Mouse (Mus musculus) ES-Bruce4 (cell line): ENCODE data around the gene Il10rb. TPM values are rescaled to one million over a fixed set of nuclear protein-coding genes. Genes with fewer than 3 reads are reported as not detected.

ENCODE experiments used
- H3K27ac ChIP-seq: 2 replicates; pipeline ENCODE4 v1.5.1; 2012; ENCODE audit warnings: low read length, inconsistent platforms; ENCODE audit not compliant: insufficient read depth
- H3K27me3 ChIP-seq: 2 replicates; pipeline ENCODE4 v1.6.1; 2012; ENCODE audit warnings: mild to moderate bottlenecking, low read length, inconsistent platforms; ENCODE audit not compliant: control insufficient read depth, poor library complexity, insufficient read depth, severe bottlenecking
- H3K36me3 ChIP-seq: 2 replicates; pipeline ENCODE4 v1.6.1; 2012; ENCODE audit warnings: inconsistent platforms, mild to moderate bottlenecking, low read length, moderate library complexity; ENCODE audit not compliant: control insufficient read depth, poor library complexity, insufficient read depth, severe bottlenecking
- H3K4me1 ChIP-seq: one replicate; pipeline ENCODE4 v1.8.1; 2011; ENCODE audit warnings: low read length; ENCODE audit not compliant: control insufficient read depth, insufficient read depth
- H3K4me3 ChIP-seq: 2 replicates; pipeline ENCODE4 v1.5.1; 2011; ENCODE audit warnings: low read depth, mild to moderate bottlenecking, low read length
- H3K9ac ChIP-seq: 2 replicates; pipeline ENCODE4 v1.6.1; 2012; ENCODE audit warnings: low read depth, mild to moderate bottlenecking, inconsistent platforms; ENCODE audit not compliant: poor library complexity, severe bottlenecking
- H3K9me3 ChIP-seq: replicated peaks from 2 replicates; pipeline ENCODE4 v1.6.1; 2012; ENCODE audit warnings: mild to moderate bottlenecking, low read length, inconsistent platforms; ENCODE audit not compliant: control insufficient read depth, poor library complexity, insufficient read depth, severe bottlenecking
- CTCF ChIP-seq: IDR thresholded peaks from one replicate; pipeline ENCODE4 v1.8.1; 2011; ENCODE audit warnings: low read depth, low read length
- EP300 ChIP-seq: IDR thresholded peaks from 2 replicates; pipeline ENCODE4 v1.6.1; 2011; ENCODE audit warnings: low read depth, low read length; ENCODE audit not compliant: insufficient read depth
- POLR2A ChIP-seq: IDR thresholded peaks from one replicate; pipeline ENCODE4 v1.8.1; 2011; ENCODE audit warnings: low read length; ENCODE audit not compliant: insufficient read depth
- polyA plus RNA-seq: library from polyadenylated mRNA; stranded (reverse); fragments of >200 nt; gene quantifications from 2 replicates; pipeline ENCODE4 v1.2.4, GENCODE M21; 2011; ENCODE audit warnings: low read depth; ENCODE audit not compliant: missing spikeins, insufficient read depth, insufficient read length

Il10rb gene
- polyA plus RNA-seq, 1 experiment: 3.5 TPM

GRCm38 (mm10) chr16:91465505-91466240 lies 59.7 kb downstream of the Il10rb start:
- no peaks in the 10 kb centered on the region for H3K4me1 ChIP-seq
- no peak for TF ChIP-seq POLR2A
- TF ChIP-seq EP300: no peak
- no peak for TF ChIP-seq CTCF
- H3K27ac ChIP-seq: no peak overlapping the region
- no peaks in the 10 kb centered on the region for H3K27me3 ChIP-seq
- H3K36me3 ChIP-seq: no peaks in the 10 kb centered on the region
- peak overlapping the region; percentile 81 for H3K9ac ChIP-seq
- H3K4me3 ChIP-seq: peak overlapping the region; percentile 91
- peaks cover 6% of the 10 kb centered on the region for H3K9me3 ChIP-seq

GRCm38 (mm10) chr16:91466566-91466965 lies 60.6 kb downstream of the Il10rb start:
- H3K4me1 ChIP-seq: no peaks in the 10 kb centered on the region
- H3K9ac ChIP-seq: no peak overlapping the region
- H3K4me3 ChIP-seq: no peak overlapping the region
- no peaks in the 10 kb centered on the region for H3K27me3 ChIP-seq
- TF ChIP-seq POLR2A (no peak), CTCF (no peak), EP300 (no peak)
- H3K36me3 ChIP-seq: no peaks in the 10 kb centered on the region
- peaks cover 6% of the 10 kb centered on the region for H3K9me3 ChIP-seq
- no peak overlapping the region for H3K27ac ChIP-seq

GRCm38 (mm10) chr16:91470470-91470869 lies 64.5 kb downstream of the Il10rb start:
- Histone ChIP-seq H3K9me3 (peaks cover 6% of the 10 kb centered on the region), H3K27me3 (no peaks in the 10 kb centered on the region), H3K27ac (no peak overlapping the region), H3K36me3 (no peaks in the 10 kb centered on the region), H3K4me3 (no peak overlapping the region), H3K9ac (no peak overlapping the region), H3K4me1 (no peaks in the 10 kb centered on the region)
- TF ChIP-seq CTCF (no peak), EP300 (no peak), POLR2A (no peak)

- Histone ChIP-seq H3K4me3 (no peak overlapping the region), H3K4me1 (no peaks in the 10 kb centered on the region), H3K27me3 (no peaks in the 10 kb centered on the region), H3K36me3 (no peaks in the 10 kb centered on the region), H3K9me3 (peaks cover 6% of the 10 kb centered on the region), H3K27ac (no peak overlapping the region), H3K9ac (no peak overlapping the region)
- TF ChIP-seq CTCF (no peak), POLR2A (no peak), EP300 (no peak)
Measured at GRCm38 (mm10) chr16:91471481-91471880, 65.5 kb downstream of the Il10rb start.

Other genes with a start within 250 kb of the Il10rb start
- gene Olig2, start 180.7 kb upstream of the Il10rb start, polyA plus RNA-seq: 25.8 and 26.2 TPM in 2 replicates
- 43.8 and 44.3 TPM in 2 replicates for gene Olig1, start 136.4 kb upstream of the Il10rb start, polyA plus RNA-seq
- 13.4 and 19.6 TPM in 2 replicates for gene Ifnar2, start 33.4 kb upstream of the Il10rb start, polyA plus RNA-seq
- gene Gm21970, start 14.4 kb upstream of the Il10rb start, polyA plus RNA-seq: 1.6 TPM in 1 of 2 replicates, not detected in the other
- gene Ifnar1, start 79.1 kb downstream of the Il10rb start, polyA plus RNA-seq: 31.3 and 35.3 TPM in 2 replicates
- 5.0 and 8.9 TPM in 2 replicates for gene Ifngr2, start 140.9 kb downstream of the Il10rb start, polyA plus RNA-seq
- gene Tmem50b, start 191.6 kb downstream of the Il10rb start, polyA plus RNA-seq: 27.2 and 30.9 TPM in 2 replicates
- 2.5 and 4.9 TPM in 2 replicates for gene Dnajc28, start 212.9 kb downstream of the Il10rb start, polyA plus RNA-seq
- gene Gart, start 240.8 kb downstream of the Il10rb start, polyA plus RNA-seq: 283 and 292 TPM in 2 replicates
- 174 and 192 TPM in 2 replicates for gene Son, start 241.3 kb downstream of the Il10rb start, polyA plus RNA-seq